Mouse (Mus musculus) right cerebral cortex, postnatal 25 days (tissue): Measurements from ENCODE around the gene Nsl1.
A peak's percentile ranks its signal among the peaks of the same experiment; 100 is the strongest.

ENCODE experiments used
- DNase-seq: peaks from one replicate; pipeline ENCODE4 v3.0.0; 2022

Gene Nsl1

DNA sequence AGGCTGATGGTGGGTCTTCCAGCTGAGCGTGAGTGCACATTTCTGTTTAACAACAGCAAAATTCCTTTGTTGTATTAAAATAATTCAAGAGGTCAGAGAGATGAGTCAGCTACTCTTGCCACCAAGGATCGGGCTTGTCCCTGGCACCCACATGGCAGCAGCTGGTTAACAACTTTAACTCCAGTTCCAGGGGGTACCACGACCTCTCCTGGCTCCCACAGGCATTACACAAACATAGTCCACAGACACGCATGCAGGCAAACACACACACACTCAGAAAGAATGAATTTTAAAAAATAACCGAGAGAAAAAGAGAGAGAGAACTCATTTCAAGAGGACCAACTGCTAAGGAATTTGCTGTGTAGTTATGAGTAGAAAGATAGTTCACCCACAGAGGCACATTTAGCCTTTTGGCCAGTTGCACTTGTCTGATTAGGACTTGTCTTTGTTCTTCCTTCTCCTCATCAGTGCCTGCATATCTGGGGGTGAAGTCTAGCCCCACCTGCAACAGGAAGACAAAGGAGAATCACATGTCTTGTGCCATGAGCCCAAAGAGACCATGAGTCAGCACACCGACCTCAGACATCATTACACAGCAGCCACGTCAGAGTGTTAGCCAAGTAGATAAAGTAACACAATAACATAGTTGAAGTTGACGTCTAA lies 7.8 kb upstream of the Nsl1 start:
- DNase-seq: no peak

DNA sequence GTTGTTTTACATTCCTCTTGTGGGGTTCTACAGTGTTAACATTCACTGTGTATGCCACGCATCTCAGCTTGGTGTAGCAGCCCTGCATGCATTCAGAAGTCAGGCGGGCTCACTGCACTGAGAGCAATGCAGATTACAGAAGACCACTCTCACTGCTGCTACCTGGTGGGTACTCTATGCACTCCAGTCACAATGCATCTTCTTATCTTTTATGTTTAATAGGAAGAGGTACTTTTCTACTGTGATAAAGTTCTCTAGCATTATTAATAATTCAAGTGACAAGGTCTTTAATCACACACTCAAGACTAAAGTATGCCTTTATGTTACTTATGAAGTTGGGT lies 7.3 kb upstream of the Nsl1 start:
- no peak for DNase-seq

DNA sequence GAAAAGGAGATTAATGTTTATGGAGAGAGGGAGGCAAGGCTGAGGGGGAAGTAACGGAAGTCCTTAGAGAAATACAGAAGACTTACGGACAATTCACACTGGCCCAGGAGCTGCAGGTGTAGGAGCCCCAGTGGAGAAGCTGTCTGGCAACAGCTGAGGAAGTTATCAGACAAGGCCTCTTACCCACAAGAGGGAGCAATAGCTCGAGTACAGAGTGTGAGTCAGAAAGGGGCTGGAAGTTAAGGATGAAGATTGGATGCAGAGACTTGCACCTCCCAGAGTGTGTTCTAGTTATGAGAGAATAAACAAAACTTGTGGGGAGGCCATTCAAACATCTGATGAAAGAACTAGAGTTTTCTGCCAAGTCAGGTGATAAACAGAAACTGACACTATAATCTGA lies 5.4 kb upstream of the Nsl1 start:
- no peak for DNase-seq

DNA sequence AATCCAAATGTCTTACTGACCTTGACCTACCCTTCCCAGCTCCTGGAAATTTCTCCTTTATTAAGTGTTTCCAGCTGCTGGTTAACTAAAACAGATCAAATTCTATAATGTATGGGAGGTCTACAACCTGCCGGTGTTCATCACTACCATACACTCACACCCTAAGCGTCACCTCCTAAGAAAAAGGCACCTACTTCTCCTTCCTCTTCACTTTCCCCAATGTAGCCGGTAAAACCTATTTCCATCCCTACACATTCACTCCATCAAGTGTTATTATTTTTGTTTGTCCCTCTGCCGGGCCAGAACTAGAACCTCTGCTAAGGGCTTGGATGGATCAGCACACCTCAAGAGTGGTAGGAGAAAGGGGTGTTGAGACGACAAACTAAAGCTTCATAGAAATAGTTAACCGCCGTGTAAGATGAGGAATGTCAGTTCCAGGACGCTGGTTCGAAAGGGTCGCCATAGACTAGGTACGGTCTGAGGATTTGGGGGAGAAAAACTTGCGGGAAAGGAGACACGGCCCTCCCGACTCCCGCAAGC lies 501 bp upstream of the Nsl1 start:
- DNase-seq: no peak

DNA sequence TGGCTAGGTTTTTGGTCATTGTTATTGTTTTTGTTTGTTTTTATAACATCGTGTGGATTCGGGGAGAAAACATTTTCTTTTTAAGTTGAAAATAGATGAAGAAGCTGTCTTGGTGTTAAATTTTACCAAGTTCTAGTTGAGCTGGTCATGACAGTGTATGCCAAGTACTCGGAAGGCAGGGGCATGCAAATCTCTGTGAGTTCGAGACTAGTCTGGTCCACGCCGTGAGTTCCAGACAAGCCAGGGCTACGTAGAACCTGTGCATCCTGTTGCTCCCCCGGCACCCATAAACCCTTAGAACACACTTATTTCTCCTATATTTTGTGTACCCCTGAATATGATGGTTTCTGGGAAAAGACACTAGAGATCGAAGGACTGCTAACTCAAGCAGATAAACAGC lies 888 bp downstream of the Nsl1 start:
- DNase-seq: no peak

DNA sequence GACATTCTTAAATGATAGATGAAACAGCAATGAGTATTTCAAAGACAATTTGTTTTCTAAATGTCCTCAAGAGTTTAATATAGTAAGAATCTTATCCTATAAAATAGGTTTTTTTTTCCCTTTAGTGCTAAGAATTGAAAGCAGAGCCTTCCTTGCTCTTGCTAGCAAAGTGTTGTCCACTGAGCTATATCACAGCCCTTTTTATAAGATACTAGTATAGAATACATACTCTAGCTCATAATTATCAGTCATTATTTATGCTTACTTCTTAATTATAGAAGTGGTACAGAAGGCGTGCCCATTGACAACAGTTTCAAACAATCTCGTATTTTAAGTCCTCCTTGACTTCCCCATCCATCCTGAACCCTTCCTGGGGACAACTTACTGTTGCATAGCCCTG lies 1.7 kb downstream of the Nsl1 start:
- DNase-seq: no peak

DNA sequence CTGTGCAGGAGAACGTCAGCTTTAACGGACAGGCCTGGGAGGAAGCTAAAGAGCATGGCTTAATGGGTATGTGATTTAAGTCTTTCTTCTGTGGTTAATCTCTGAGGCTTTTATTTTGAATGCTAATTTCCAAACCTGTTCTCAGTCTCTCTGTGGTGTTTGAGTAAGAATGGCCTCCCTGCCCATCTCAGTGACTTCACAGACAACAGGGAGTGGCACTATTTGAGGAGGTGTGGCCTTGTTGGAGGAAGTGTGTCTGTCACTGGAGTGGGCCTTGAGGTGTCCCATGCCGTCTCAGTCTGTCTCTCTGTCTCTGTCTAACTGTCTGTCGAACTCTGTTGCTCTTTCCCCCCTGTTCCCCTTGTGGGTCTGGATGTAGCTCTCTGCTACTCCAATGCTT lies 2.4 kb downstream of the Nsl1 start:
- no peak for DNase-seq

DNA sequence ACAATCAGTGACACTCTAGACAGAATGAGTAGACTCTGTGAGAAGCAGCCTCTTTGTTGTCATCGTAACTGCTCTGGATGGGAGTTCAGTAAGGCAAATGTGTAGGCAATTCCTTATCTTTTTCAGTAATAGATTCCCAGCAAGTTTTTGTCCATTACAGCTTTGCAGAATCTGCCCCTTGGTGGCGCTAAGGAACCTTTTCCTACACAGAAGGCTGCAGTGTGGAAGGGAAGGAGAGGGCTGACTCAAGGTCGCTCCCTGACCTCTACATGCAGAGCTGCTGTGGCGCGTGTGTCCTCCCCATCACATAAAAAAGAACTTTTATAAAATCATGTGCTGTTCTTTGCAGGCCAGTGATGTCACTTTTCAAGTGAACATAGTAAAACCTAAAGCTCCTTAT lies 5.6 kb downstream of the Nsl1 start:
- DNase-seq: no peak

DNA sequence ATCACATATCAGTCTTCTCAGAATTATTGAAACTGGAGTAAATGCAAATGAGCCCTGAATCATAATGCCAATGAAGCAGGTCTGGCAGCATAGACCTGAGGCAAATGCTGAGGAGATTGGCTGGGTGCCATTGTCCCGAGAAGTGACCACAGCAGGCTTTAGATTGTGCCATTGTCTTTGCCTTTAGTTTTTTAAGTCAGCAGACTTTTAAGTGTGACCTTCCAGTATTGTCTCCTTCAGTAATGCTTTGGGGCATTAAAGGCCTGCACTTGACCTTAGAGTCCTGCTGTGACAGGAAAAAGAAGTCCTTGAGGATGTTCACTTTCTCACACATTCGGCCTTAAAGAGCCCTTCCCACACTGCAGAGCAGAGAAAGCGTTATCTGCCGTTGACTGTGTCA lies 7.4 kb downstream of the Nsl1 start:
- no peak for DNase-seq

DNA sequence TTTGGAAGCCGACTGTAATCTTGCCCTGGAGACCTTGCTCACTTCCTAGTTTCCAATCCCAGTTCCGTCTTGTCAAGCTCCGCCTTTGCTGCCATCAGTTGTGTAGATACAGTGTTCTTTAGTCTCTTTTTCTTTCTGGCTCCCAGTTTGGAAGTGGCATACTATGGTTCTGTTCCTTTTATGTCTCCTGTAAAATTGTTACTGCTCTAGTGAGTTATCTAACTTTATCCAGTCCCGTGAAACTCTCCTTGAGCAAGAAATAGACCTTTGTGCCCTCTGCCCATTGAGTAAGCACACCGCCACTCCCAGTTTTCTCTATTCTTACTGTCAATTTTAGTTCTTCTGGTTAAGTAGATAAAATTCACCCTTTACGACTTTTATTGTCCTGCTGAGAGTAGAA lies 8.8 kb downstream of the Nsl1 start:
- DNase-seq: no peak

DNA sequence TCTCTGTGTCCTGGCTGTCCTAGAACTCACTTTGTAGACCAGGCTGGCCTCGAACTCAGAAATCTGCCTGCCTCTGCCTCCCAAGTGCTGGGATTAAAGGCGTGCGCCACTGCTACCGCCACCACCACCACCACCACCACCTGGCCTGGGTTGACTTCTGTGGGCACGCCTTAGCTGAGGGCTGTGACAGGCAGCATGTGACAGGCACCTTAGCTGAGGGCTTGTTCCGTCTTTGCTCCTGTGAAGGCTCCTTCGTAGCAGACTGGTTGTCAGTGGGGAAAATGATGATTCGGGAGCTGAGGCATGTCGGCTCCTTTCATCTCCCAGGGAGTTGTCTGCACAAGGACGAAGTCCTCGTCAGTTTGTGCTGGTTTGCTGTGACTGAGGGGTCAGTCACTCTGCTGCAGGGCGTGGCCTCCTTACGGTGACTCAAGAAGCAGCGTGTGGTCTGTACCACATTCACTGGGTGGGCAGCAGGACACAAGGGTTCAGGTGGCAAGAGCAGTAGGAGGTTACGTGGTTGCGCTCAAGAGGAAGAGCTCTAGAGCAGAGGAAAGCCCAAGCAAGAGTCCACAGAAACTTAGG lies 9.6 kb downstream of the Nsl1 start:
- DNase-seq: no peak

DNA sequence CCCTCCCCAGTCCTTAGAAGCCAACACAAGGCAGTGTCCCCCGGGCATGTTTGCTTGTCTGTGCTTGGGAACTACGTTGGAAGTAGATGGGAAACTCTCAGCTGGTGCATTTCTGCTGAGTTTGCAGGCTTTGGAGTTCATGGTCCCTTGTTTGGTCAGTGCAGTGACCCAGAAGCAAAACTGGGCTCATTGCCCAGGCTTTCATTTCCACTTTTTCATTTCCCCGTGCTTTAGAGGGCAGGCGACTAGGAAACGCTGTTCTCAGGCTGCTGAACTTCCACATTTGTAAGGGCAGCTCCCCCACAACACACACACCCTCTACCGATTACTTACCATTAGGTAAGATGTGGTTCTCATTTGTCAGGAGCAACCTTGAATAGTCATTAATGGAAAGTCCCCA lies 10.2 kb downstream of the Nsl1 start:
- DNase-seq: no peak

DNA sequence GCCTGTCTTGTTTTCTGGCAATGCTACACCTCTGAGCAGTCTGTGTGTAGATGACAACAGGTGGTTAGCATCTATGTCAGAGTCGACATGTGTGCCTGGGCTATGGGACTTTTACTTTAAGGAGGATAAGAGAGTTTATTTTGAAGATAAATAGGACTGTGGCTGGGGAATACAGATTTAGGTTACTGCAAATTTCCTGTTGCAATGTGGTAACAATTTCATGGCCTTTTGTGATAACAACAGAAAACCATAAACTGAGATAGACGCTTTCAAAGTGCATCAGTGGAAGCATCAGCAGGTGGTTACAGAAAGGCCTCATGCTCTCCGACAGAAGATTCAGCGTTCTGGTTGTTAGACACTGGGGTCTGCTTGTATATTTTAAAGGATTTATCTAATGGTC lies 10.7 kb downstream of the Nsl1 start:
- DNase-seq: no peak

DNA sequence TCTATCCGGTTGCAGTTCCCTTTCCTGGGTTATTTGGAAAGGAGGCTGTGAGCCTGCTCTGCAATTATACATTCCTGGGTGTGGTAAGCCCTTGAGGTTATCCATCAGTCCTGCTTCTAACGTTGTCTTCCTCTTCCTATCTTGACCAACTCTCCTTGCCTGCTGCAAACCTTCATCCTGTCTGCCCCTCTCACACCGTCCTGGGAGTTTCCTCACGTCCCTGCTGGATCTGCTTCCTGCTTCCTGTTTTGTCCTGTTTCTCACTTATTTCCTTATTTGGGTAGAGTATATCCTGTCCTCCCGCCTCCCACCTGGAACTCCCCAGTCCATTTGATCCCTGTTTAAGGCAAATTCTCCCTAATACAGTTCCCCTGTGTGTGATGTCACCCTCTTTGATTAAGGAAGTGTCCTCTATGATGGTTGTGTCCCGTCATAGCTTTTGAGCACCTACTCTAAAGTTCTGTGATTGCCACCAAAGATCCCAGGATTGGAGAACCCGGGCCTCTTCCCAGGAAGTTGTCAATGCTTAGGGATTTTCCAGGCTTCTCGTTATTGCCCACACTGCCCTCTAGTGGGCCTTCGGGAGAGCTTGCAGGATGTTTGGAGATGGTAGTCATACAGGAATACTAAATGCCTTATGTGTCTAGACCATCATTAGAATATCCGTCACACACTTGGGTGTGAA lies 12.5 kb downstream of the Nsl1 start:
- peak; percentile 35 for DNase-seq

DNA sequence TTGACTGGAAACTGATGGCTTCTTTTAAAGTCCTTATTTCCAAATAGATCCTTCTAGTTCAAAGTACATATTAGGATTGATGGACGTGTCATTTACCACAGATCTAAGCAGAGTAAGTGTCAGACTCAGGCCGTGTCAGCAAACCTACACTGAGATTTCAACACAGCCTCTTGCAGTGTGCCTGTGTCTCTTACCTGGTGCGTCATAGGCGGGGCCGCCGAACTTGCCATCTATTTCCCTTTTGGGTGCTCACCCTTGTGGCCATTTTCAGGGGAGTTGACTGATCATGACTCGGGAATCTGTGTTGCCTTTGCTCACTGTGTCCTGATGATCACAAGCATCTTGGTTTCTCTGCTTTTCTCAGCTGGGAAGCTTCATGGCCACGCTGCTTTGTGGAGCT lies 20.4 kb downstream of the Nsl1 start:
- no peak for DNase-seq

DNA sequence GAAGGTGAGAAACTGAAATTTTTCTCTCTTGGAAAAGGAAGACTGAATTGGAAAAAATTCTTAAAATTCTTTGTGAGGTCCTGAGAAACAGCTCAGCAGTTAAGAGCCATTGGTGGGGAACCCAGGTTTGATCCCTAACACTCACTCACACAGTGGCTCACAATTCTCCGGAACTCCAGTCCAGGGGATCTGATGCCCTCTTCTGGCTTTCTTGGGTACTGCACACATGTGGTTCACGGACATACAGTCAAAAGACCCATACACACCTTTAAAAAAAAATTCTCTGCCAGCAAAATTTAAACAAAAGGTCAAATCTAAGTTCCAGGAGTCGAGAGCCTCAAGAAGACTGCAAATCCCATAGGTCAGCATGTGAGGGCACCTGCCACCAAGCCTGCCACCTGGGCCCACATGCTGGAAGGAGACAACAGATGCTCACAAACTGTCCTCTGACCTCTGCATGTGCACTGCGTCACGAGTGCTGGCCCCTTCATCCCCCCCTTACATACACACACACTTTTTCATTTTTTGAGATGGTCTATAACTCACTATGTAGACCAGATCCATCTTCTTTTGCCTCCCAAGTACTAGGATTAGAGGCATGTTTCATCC lies 22.2 kb downstream of the Nsl1 start:
- DNase-seq: no peak

DNA sequence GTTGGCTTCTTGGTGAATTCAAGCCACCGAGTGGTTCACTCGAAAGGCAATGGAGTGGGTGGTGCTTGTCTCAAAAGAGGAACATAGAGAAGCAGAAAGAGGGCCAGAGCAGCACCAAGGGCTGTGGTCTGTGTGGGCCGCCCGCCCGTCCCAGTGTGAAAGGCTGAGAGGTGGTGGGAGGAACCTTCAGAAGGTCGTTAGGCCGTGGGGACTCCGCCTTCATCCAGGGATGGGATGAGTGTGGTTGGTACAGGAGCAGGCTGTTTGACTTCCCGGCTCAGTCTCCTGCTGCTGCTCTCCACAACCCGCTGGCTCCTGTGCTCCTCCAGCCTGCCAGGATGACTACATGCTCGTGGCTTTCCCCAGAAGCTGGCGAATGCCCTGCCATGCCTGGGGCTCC lies 22.8 kb downstream of the Nsl1 start:
- DNase-seq: no peak

DNA sequence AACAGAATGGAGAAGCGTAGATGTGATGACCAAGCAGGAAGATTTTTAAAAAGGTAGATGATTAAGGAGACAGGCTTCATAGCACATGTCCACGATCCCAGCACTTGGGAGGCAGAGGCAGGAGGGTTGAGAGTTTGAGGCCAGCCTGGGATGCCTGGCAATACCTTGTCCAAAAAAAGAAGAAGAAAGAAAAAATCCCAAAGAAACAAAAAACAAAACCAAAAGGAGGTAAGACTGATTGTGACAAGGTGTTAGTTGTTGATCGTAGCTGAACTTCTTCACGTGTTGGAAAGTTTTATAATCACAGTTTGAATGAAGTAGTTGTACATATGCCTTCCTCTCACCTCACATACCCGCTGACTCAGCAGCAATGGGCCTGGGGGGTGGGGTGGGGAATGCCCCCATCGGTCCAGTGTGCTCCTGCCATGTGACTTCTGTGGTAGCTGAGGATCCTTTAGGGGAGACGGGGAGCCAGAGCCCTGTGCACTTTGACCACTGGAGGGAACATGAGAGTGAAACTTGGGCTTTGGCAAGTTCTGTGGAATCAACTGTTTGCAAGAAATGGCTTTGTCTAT lies 23.6 kb downstream of the Nsl1 start:
- DNase-seq: no peak

DNA sequence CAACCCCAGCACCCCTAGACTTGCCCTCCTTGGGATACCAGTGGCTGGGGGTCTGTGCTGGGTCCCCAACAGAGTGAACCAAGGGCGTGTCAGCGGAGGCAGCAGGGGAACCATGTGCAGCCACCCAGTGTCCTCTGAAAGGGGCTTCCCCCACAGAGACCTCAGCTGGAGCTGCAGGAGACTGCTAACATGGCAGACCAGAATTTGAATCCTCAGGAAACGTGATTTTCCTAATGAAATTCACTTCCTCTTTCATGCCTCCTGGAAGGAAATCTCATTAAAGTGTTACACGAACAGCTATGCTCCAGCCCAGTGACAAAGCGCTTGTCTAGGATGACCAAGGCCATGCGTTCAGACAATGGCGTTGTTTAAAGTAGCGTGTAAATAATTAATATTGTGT lies 24.1 kb downstream of the Nsl1 start:
- no peak for DNase-seq

DNA sequence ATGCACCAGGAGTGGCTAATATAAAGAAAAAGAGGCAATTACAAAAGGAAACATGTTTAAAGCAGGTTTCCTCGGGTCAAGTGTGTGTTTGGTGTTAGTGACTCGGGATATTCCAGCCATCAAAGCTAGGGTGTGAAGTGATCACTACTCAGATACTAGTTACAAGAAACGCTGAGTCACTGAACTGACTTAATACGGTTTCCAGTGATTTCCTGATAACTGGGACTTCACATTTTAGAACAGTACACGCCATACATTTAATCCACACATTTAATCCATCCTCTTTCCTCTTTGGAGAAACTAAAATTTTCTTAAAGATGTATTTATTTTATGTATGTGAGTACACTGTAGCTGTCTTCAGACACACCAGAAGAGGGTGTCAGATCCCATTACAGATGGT lies 25.1 kb downstream of the Nsl1 start:
- DNase-seq: no peak

DNA sequence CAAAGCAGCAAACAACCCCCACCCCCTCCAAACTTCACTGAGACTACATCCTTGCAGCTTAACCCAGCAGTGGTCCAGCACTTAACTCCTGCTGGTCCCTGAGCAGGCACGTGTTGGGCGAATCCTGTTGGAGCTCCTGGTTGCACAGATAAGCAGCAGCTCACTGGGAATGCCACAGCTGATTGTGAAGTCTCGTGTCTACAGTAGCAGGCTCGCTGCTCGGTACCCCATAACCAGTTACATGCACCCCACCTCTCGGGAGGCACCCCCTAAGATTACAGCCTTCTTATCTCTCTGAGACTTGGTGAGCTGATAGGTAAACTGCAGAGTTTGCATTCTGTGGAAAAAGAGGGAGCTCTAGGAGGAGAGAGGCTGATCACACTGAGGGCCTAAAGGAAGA lies 26.5 kb downstream of the Nsl1 start:
- DNase-seq: no peak

DNA sequence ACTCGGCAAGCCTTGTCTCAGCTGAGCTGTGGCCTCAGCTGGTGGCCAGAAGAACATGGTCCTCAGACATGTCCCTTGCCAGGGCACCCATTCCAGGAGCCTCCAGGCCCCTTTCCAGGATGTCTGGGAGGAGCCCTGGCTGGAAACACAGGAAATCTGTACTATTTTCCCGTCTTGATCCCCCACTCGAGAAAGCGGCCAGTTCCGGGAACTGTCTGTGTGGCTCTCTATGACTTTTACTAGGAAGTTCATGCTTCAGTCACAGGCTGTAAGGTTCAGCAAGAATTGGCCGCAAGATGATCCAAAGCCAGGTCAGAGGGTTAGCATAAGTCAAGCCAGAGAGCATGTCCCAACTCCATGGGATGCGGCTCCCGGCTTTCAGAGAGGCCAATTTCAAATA lies 29.2 kb downstream of the Nsl1 start:
- no peak for DNase-seq

DNA sequence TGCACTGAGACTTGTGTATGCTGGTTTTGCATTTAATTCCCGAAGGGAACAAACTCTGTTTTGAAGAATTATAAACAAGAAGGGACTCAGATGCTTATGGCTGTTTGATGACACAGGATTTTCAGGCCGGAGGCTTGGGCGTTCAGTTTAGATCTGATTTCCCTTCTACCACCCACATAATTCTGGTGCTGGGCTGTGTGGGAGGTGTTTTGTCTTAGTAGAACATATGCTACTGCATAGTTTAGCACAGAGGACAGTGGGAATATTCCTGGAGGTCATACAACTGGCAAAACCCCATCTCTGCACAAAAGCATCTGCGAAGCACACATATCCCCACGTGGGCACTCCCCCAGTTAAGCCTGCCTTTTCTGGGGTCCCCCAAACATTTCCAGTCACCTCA lies 30.8 kb downstream of the Nsl1 start:
- DNase-seq: peak; percentile 49

DNA sequence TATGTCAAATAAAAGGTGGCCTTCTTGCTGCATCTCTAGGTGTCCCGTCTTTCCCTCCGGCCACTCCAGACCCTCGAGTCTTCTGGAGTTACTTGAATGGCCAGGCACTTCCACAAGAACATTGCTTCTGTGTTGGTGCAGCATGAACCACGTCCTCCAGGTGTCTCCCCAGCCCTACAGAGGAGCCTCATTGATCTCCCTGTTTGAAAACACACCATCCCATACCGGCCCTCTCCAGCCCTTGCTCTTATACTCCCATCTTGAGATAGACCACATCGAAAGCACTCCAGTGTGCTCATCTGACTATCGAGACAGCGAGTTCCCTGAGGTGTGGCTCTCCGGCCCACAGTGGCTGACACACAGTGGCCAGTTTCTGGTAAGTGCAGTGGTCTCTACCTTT lies 32.2 kb downstream of the Nsl1 start:
- DNase-seq: no peak
